Mouse (Mus musculus) spleen, postnatal 0 days (tissue): ENCODE data around the gene Gm14743. TPM values are rescaled to one million over a fixed set of nuclear protein-coding genes. Genes with fewer than 3 reads are reported as not detected.

ENCODE experiments used
- polyA plus RNA-seq: library from polyadenylated mRNA; unstranded; fragments of >200 nt; fragmentation: Nextera tagmentation; extraction: Ambion mirVana; gene quantifications from 2 replicates; pipeline ENCODE4 v1.2.1, GENCODE M21; 2015

The Gm14743 gene
- polyA plus RNA-seq, result not detected in 2 replicates

DNA sequence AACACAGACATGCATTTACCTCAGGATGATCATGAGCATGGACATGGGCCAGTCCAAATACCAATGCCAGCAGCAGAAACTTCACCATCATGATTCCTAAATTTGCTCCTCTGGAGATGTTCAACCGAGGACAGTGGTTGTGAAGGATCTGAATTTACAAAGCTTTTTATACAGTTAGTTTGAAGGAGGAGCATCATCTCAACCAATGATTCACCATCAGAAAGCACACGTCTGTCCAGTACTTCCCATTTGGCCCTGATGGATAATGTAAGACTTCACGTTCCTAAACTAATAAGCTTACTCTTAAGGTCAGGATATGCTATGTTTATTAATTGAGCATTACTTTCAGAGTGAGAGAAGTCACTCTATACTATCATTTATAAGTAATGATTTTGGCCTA is at the start of gene Gm14743:
Gene Gm14743, minus strand, starts transcription at position 101 of the 400 bp plus-strand sequence.

Other genes starting within 250 kb of the Gm14743 start
- gene Obp1a, start 154.5 kb downstream of the Gm14743 start, polyA plus RNA-seq, result not detected in 2 replicates
- gene Gm5938, start 120.5 kb downstream of the Gm14743 start, polyA plus RNA-seq, result not detected in 2 replicates
- not detected in 2 replicates for gene Obp1b, start 59.1 kb downstream of the Gm14743 start, polyA plus RNA-seq
- gene 4930480E11Rik, start 123.7 kb upstream of the Gm14743 start, polyA plus RNA-seq, result not detected in 2 replicates